Mouse (Mus musculus): ENCODE results near the gene Zfp598.
"Not testable (repeated sequence)": the region's sequence is repeated elsewhere in the genome, so short reads cannot be mapped to it uniquely, and the experiment has no call there.

The Zfp598 gene

DNA sequence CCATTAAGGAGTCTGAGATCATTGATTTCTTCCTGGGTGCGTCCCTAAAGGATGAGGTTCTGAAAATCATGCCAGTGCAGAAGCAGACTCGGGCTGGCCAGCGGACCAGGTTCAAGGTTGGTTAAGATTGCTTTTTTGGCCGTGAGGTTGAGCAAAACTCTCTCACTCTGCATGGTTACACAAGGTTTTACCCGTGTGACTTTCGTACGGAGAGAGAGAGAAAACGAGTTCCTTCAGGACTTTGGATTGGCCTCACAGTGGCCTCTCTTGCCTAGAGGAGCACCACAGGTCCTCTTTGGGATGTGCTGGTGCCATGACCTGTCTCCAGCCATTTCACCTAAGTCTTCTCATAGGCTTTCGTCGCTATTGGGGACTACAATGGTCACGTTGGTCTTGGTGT is 51.1 kb downstream of the Zfp598 start:
- DNase-seq (ENCODE audit: extremely low read depth, low read depth) = not testable (repeated sequence)

DNA sequence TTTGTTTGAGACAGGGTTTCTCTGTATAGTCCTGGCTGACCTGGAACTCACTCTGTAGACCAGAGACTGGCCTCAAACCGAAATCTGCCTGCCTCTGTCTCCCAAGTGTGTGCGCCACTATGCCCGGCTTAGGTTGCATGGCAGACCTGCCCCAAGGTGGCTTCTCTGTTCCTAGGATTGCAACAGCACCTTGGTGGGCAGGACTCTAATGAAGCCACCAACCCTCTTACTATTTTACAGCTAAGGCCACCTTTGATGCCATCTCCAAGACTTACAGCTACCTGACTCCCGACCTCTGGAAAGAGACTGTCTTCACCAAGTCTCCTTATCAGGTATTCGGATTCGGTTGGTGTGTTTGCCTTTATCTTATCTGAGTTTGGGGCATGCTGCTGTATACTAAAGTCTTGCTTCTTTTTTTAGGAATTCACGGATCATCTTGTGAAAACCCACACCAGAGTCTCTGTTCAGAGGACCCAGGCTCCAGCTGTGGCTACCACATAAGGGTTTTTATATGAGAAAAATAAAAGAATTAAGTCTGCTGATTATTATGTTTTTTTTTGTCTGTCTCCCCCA is 52.0 kb downstream of the Zfp598 start:
- not testable (repeated sequence) for DNase-seq (ENCODE audit: extremely low read depth, low read depth)

DNA sequence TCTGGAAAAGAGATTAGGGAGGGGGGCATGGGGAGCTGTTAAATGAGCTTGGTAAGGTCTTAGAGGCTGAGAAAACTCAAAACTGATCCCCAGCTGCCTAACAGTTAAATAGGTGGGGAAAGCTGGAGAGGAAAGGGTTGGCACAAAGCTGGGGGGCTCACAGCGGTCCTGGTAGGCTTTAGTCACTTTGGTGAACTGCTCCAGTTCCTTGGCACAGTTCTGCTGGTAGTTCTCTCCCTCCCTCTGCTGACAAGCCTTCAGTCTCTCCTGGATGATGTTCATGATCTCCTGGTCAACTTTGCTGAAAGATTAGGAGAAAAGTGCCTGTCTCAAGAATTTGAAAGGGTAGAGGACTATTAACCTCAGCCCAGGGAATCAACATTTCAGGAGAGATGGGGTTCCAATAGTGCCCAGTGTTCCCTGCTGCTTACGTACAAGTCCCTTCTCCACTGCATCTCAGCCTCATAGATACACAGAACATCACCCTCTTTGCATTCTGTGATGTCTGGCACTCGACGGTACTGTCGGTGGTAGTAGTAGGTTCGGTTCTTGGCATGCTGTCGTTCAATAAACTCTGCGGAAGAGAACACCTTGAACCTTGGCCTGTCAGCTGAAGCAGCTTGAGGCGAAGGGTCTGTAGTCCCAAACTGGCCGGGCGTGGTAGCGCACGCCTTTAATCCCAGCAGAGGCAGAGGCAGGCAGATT is 52.9 kb downstream of the Zfp598 start:
- no peak for DNase-seq (ENCODE audit: extremely low read depth, low read depth)

DNA sequence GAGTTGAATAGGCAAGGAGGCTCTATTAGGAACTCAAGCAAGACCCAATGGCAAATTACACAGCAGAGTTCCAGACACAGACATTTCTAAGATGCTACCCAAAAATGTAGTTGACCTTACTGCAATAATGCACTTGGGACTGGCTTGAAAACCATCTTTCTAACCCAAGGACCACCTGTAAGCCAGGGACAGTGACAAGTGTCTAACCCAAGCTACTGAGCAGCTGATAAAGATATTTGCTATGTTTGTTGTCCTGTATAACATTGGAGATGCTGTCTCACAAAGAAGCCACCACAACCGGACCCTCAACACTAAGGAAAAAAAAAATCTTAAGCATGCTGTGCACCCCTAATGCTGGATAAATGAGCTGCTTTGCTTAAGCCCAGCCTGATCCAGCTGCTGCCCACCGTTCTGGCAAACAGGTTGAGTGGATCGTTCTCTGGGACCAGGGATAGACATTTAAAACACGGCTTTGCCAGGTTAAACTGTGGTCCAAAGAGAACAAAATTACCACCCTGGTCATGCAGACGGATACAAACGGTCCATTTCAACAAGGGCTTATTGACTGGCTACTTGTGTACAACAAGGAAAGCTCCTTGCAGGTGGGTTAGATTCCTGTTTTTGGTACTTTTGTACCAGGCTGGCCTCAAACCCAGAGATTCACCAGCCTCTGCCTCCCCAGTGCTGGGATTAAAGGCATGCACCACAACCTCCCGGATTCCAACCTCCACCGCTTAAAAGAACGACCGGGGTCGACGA is 53.8 kb downstream of the Zfp598 start:
- DNase-seq (ENCODE audit: extremely low read depth, low read depth) = no peak

DNA sequence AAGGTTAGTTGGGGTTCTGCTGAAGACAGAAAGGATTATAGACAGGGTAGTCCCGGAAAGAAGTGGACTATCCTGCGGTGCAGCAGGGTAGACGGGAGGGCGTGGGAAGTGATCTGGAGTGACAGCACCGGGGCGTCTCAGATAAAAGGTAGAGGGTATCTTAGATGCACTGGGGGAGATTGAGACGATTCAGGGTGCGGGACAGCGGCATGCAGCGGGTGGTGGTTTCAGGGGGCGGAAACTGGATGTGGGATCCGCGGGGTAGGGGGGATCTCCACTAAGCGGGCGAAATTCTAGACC is 54.3 kb downstream of the Zfp598 start:
- no peak for DNase-seq (ENCODE audit: extremely low read depth, low read depth)

DNA sequence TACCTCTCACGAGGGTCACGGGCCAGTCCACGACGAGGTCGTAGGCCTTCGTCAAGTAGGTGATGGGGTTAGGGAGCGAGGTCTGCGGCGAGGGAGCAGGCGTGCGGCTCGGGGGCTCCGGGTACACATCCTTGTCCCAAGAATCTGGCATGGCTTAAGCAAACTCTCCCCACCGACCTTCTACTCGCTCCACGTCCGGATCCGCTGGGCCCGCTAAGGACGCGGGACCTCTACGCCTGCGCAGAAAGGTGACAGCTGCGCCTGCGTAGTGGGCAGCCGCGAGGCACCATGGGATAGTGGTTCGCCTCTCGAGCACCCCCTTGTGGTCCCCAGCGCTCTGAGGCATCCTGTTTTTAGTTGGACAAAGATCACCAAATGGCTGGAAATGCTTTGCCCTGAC is 54.7 kb downstream of the Zfp598 start, which contains the start of gene Ndufb10:
Ndufb10 (minus strand) TSS at position 295 of the 400 bp plus-strand sequence.
- peak; percentile 73 for DNase-seq (ENCODE audit: extremely low read depth, low read depth)

DNA sequence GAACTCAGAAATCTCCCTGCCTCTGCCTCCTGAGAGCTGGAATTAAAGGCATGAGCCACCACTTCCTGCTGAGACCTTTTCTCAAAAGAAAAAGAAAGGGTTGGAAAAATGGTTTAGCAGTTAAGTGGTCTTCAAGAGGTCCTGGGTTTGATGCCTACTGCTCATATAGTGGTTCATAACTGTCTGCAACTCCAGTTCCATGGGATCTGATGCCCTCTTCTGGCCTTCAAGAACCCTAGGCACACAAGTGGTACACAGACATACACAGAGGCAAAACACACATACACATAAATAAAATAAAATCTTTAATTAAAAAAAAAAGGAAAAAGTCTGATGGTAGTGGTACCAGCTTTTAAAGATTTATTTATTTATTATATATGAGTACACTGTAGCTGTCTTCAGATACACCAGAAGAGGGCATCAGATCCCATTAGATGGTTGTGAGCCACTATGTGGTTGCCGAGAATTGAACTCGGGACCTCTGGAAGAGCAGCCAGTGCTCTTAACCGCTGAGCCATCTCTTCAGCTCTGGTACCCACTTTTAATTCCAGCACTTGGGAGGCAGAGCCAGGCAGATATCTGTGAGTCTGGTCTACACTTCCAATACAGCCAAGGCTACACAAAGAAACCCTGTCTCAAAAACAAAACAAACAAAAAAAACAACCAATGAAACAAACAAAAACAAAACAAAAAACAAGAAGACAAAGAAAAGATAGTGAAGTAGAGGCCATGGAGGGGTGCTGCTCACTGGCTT is 56.3 kb downstream of the Zfp598 start:
- DNase-seq (ENCODE audit: extremely low read depth, low read depth) = no peak

DNA sequence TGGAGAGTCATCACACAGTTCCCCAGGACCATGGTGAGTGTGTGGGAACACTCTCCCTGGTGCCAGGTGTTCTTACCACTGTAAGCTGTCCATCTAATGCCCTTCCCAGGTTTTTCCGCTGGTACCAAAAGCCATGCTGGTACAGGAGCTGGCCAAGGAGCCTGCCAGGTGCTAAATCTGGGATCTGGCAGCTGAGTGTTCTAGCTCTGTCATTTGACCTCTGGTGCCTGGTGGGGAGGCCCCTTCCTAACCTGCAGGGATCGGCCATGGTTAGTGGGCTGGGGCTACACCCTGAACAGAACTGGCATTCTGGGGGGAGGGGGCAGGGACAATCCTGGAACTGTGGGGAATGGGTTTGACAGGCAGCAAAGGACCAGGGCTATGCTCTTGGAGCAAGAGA is 58.1 kb downstream of the Zfp598 start, which contains the start of gene Rpl3l:
Rpl3l (plus strand) TSS at position 203 of the 400 bp plus-strand sequence.
- DNase-seq (ENCODE audit: extremely low read depth, low read depth) = no peak

DNA sequence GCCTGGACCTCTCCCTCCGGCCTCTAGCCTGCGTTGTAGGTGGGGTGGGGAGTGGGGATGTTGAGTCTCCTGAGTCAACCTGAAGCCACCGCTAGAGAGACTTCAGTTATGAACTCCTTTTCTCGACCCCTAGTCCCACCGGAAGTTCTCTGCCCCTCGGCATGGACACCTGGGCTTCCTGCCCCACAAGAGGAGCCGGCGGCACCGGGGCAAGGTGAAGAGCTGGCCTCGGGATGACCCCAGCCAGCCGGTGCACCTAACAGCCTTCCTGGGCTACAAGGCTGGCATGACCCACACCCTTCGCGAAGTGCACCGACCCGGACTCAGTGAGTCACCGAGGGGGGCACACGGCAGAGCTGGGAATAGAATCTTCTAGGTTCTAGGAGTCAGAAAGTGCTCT is 58.7 kb downstream of the Zfp598 start:
- DNase-seq (ENCODE audit: extremely low read depth, low read depth) = no peak

DNA sequence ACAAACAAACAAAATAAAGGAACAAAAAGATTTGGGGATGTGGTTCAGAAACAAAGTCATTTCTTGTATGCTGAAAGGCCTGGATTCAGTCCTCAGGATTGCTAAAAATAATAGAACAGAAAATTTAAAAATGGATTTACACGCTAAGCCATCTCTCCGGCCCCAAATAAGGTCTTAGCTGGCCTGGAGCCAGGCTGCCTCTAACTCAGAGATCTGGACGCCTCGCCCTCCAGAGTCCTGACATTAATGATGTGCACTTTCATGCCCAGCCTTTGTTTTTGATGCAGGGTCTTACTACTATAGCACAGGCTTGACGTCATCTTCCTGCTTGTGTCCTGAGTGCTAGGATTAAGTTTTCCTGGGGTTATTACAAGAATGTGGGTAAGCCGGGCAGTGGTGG is 59.6 kb downstream of the Zfp598 start:
- no peak for DNase-seq (ENCODE audit: extremely low read depth, low read depth)

DNA sequence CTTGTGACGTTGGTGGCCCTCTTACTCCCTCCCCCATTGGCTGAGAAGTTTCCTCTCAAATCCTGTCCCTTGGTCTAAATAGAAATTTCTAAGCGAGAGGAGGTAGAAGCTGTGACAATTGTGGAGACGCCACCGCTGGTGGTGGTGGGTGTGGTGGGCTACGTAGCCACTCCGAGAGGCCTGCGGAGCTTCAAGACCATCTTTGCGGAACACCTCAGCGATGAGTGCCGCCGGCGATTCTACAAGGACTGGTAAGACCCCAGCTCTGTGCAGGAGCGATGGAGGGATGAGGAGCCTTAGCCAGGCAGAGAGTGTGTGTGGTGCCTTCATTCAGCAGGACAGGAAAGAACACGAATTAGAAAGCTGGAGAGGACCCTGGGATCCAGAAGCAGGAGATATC is 61.3 kb downstream of the Zfp598 start:
- no peak for DNase-seq (ENCODE audit: extremely low read depth, low read depth)

All from MEL-GATA-1-ER (cell line).